Mouse (Mus musculus): Measurements from ENCODE around the gene Arhgap15. TPM values are rescaled to one million over a fixed set of nuclear protein-coding genes. Genes with fewer than 3 reads are reported as not detected.

Gene Arhgap15
- polyA plus RNA-seq, 1 experiment from 2014 or later, result 6.0 TPM

- Histone ChIP-seq H3K9ac (no peak overlapping the region), H3K36me3 (replicated peaks) (no peaks in the 10 kb centered on the region), H3K4me3 (replicated peaks) (no peak overlapping the region), H3K27me3 (no peaks in the 10 kb centered on the region), H3K4me2 (no peak overlapping the region), H3K27ac (replicated peaks) (no peak overlapping the region), H3K4me1 (replicated peaks) (no peaks in the 10 kb centered on the region), H3K9me3 (replicated peaks) (no peaks in the 10 kb centered on the region)
- ATAC-seq (ENCODE audit: insufficient read depth), result no peak
- 78% methylated on average over 7 of the region's 7 CpGs for WGBS (ENCODE audit: insufficient replicate concordance)
Observed at GRCm38 (mm10) chr2:44215506-44215905, 466.9 kb downstream of the Arhgap15 start.

GRCm38 (mm10) chr2:44217811-44218210, 469.2 kb downstream of the Arhgap15 start:
- Histone ChIP-seq H3K4me1 (replicated peaks) (no peaks in the 10 kb centered on the region), H3K9me3 (replicated peaks) (no peaks in the 10 kb centered on the region), H3K4me3 (replicated peaks) (no peak overlapping the region), H3K9ac (no peak overlapping the region), H3K4me2 (no peak overlapping the region), H3K27me3 (no peaks in the 10 kb centered on the region), H3K27ac (replicated peaks) (no peak overlapping the region), H3K36me3 (replicated peaks) (no peaks in the 10 kb centered on the region)
- WGBS (ENCODE audit: insufficient replicate concordance), result 76% methylated on average over 6 of the region's 6 CpGs
- ATAC-seq (ENCODE audit: insufficient read depth), result no peak

- WGBS (ENCODE audit: insufficient replicate concordance), result 46% methylated on average over 8 of the region's 8 CpGs
- no peak overlapping the region for H3K4me3 ChIP-seq (replicated peaks)
Observed at GRCm38 (mm10) chr2:44218317-44218716, 469.7 kb downstream of the Arhgap15 start.

GRCm38 (mm10) chr2:44221686-44222085, 473.1 kb downstream of the Arhgap15 start:
- Histone ChIP-seq H3K9ac (no peak overlapping the region), H3K27me3 (no peaks in the 10 kb centered on the region), H3K36me3 (replicated peaks) (no peaks in the 10 kb centered on the region), H3K9me3 (replicated peaks) (no peaks in the 10 kb centered on the region), H3K4me3 (replicated peaks) (no peak overlapping the region), H3K4me1 (replicated peaks) (no peaks in the 10 kb centered on the region), H3K27ac (replicated peaks) (no peak overlapping the region), H3K4me2 (no peak overlapping the region)
- WGBS (ENCODE audit: insufficient replicate concordance), result 45% methylated on average over 2 of the region's 2 CpGs
- no peak for ATAC-seq (ENCODE audit: insufficient read depth)

More at GRCm38 (mm10) chr2:44218317-44218716, 469.7 kb downstream of the Arhgap15 start:
- H3K27me3 ChIP-seq, result no peaks in the 10 kb centered on the region
- H3K9me3 ChIP-seq (replicated peaks), result no peaks in the 10 kb centered on the region
- no peak overlapping the region for H3K4me2 ChIP-seq
- H3K9ac ChIP-seq, result no peak overlapping the region
- no peaks in the 10 kb centered on the region for H3K4me1 ChIP-seq (replicated peaks)
- H3K27ac ChIP-seq (replicated peaks), result no peak overlapping the region
- no peaks in the 10 kb centered on the region for H3K36me3 ChIP-seq (replicated peaks)
- ATAC-seq (ENCODE audit: insufficient read depth), result no peak

GRCm38 (mm10) chr2:44222176-44222753, 473.6 kb downstream of the Arhgap15 start:
- H3K27ac ChIP-seq (replicated peaks), result no peak overlapping the region
- H3K4me2 ChIP-seq, result no peak overlapping the region
- H3K4me1 ChIP-seq (replicated peaks), result no peaks in the 10 kb centered on the region
- no peak for ATAC-seq (ENCODE audit: insufficient read depth)
- 37% methylated on average over 6 of the region's 6 CpGs for WGBS (ENCODE audit: insufficient replicate concordance)
- no peaks in the 10 kb centered on the region for H3K9me3 ChIP-seq (replicated peaks)
- H3K4me3 ChIP-seq (replicated peaks), result no peak overlapping the region
- H3K9ac ChIP-seq, result no peak overlapping the region
- no peaks in the 10 kb centered on the region for H3K27me3 ChIP-seq
- H3K36me3 ChIP-seq (replicated peaks), result no peaks in the 10 kb centered on the region

GRCm38 (mm10) chr2:44234856-44235255, 486.2 kb downstream of the Arhgap15 start:
- Histone ChIP-seq H3K27me3 (no peaks in the 10 kb centered on the region), H3K4me1 (replicated peaks) (no peaks in the 10 kb centered on the region), H3K4me3 (replicated peaks) (no peak overlapping the region), H3K27ac (replicated peaks) (no peak overlapping the region), H3K4me2 (no peak overlapping the region), H3K9me3 (replicated peaks) (no peaks in the 10 kb centered on the region), H3K9ac (no peak overlapping the region), H3K36me3 (replicated peaks) (no peaks in the 10 kb centered on the region)
- 47% methylated on average over 1 of the region's 1 CpGs for WGBS (ENCODE audit: insufficient replicate concordance)
- ATAC-seq (ENCODE audit: insufficient read depth), result no peak

- H3K4me2 ChIP-seq, result no peak overlapping the region
- no peaks in the 10 kb centered on the region for H3K27me3 ChIP-seq
- no peak overlapping the region for H3K4me3 ChIP-seq (replicated peaks)
- no peak overlapping the region for H3K9ac ChIP-seq
- no peak for ATAC-seq (ENCODE audit: insufficient read depth)
- H3K27ac ChIP-seq (replicated peaks), result no peak overlapping the region
- H3K36me3 ChIP-seq (replicated peaks), result no peaks in the 10 kb centered on the region
- no peaks in the 10 kb centered on the region for H3K4me1 ChIP-seq (replicated peaks)
- H3K9me3 ChIP-seq (replicated peaks), result no peaks in the 10 kb centered on the region
- whole genome bisulfite sequencing (ENCODE audit: insufficient replicate concordance), result 71% methylated on average over 7 of the region's 7 CpGs
Observed at GRCm38 (mm10) chr2:44241657-44242454, 493.2 kb downstream of the Arhgap15 start.

GRCm38 (mm10) chr2:44242628-44243255, 494.1 kb downstream of the Arhgap15 start:
- Histone ChIP-seq H3K27ac (replicated peaks) (no peak overlapping the region), H3K4me3 (replicated peaks) (no peak overlapping the region), H3K9me3 (replicated peaks) (no peaks in the 10 kb centered on the region), H3K36me3 (replicated peaks) (no peaks in the 10 kb centered on the region), H3K27me3 (no peaks in the 10 kb centered on the region), H3K4me2 (no peak overlapping the region), H3K4me1 (replicated peaks) (no peaks in the 10 kb centered on the region), H3K9ac (no peak overlapping the region)
- WGBS (ENCODE audit: insufficient replicate concordance), result 76% methylated on average over 15 of the region's 15 CpGs
- no peak for ATAC-seq (ENCODE audit: insufficient read depth)

- Histone ChIP-seq H3K36me3 (replicated peaks) (no peaks in the 10 kb centered on the region), H3K4me1 (replicated peaks) (no peaks in the 10 kb centered on the region)
Observed at GRCm38 (mm10) chr2:44255343-44255742, 506.7 kb downstream of the Arhgap15 start.

GRCm38 (mm10) chr2:44257946-44258345, 509.3 kb downstream of the Arhgap15 start:
- 59% methylated on average over 2 of the region's 2 CpGs for WGBS (ENCODE audit: insufficient replicate concordance)
- H3K4me2 ChIP-seq, result no peak overlapping the region
- H3K9me3 ChIP-seq (replicated peaks), result no peaks in the 10 kb centered on the region
- H3K27me3 ChIP-seq, result no peaks in the 10 kb centered on the region
- no peaks in the 10 kb centered on the region for H3K36me3 ChIP-seq (replicated peaks)
- H3K9ac ChIP-seq, result no peak overlapping the region
- no peak overlapping the region for H3K4me3 ChIP-seq (replicated peaks)
- H3K27ac ChIP-seq (replicated peaks), result no peak overlapping the region
- no peaks in the 10 kb centered on the region for H3K4me1 ChIP-seq (replicated peaks)
- no peak for ATAC-seq (ENCODE audit: insufficient read depth)

More at GRCm38 (mm10) chr2:44255343-44255742, 506.7 kb downstream of the Arhgap15 start:
- Histone ChIP-seq H3K4me3 (replicated peaks) (no peak overlapping the region), H3K4me2 (no peak overlapping the region), H3K9me3 (replicated peaks) (no peaks in the 10 kb centered on the region), H3K9ac (no peak overlapping the region), H3K27me3 (no peaks in the 10 kb centered on the region), H3K27ac (replicated peaks) (no peak overlapping the region)
- 60% methylated on average over 4 of the region's 4 CpGs for WGBS (ENCODE audit: insufficient replicate concordance)
- no peak for ATAC-seq (ENCODE audit: insufficient read depth)
